Mouse (Mus musculus) thymus, postnatal 25 days (tissue): Measurements from ENCODE around the gene Svs4.
"Not testable (repeated sequence)": the region's sequence is repeated elsewhere in the genome, so short reads cannot be mapped to it uniquely, and the experiment has no call there.

Experiments
- DNase-seq: peaks from one replicate; pipeline ENCODE4 v3.0.0; 2022

Svs4 gene

DNA sequence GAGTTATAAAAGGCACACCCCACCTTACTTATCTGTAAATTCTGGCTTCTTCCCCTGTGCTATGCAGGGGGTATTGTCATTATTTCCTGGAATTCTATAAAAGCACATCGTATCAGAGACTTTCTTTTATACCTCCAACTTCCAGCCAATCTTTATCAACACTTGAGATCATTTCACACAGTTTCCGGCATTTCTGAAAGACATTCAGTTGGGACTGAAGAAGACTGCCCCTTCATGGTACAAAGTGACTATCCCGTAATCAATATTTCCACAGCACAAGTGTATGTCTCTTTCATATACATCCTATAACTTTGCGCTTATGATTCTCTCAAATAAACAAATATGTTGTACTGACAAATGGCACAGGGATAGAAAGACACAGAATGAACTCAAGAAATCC is at the start of gene Svs4:
TSS of gene Svs4 (minus strand) at position 101 of the 400 bp plus-strand sequence.
- DNase-seq: no peak

DNA sequence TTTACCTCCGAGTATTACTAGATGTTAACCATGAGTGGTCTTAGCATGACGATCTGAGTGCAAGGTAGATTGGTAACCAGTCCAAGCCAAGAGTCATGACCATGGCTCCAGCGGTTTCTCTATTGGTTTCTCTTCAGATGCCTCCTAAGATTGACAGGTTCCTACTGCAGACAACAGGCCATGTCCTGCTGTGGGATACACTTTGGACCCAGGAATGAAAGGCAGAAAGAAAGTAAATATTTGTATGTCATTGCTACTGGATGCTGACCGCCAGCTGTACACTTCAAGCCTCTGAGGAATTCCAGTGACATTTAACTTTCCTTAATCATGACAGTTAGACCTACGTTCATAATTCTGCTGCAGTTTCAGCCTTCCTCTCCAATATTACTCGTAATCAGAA is 42.7 kb upstream of the Svs4 start:
- DNase-seq: no peak

DNA sequence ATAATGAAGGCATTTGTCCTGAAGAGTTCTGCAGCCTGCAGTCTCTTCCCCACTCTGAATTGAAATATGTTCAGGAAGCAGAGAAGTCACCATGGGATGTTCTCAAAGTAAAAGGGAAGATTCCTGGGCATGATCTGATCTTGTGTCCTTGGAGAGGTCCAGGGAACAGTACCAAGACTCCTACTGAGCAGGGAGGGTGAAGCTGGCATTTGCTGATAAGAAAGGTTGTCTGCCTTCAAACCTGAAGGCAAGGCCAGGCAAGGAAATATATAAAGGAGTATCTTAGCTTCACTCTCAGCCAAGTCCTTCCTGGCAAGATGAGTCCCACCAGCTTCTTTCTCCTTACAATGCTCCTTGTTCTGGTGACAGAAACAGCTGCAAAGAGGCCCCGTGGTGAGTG is 38.2 kb upstream of the Svs4 start, which contains the start of gene Svs6:
TSS of gene Svs6 (plus strand) at position 301 of the 400 bp plus-strand sequence.
- DNase-seq: not testable (repeated sequence)

DNA sequence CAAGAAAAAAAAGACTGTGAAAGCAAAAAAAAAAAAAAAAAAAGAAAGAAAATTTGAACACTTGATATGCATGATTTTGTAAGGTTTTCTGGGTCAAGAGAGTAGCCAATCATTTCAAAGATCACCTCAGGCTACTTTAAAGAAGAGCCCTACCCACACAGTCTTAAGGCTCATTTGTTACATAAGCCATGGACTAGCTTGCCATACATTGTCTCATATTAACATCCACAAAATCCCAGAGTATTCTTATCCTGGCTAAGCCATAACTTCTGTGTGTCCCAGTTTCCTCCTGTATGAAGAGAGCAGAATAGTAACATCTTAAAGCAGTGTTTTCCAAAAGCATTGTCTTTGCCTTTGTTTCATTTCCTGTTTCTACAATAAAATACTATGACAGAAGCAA is 37.2 kb upstream of the Svs4 start:
- DNase-seq: not testable (repeated sequence)

DNA sequence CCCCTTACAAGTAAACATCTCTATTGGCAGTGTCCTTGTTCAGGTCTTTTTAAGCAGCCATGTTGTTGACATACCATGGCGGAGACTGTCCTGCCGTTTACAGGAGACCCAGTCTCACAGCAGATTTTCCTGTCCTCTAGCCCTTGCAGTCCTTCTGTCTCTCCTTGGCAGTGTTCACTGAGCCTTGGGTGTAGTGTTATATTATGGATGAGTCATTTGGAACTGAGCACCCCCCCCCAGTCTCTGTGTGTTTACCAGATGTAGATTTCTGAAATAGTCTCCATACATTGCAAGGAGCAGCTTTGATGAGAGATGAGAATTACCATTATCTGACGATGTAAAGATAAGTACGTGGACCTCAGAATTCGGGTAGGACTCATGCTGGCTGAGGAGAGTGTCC is 34.3 kb upstream of the Svs4 start:
- DNase-seq: no peak

DNA sequence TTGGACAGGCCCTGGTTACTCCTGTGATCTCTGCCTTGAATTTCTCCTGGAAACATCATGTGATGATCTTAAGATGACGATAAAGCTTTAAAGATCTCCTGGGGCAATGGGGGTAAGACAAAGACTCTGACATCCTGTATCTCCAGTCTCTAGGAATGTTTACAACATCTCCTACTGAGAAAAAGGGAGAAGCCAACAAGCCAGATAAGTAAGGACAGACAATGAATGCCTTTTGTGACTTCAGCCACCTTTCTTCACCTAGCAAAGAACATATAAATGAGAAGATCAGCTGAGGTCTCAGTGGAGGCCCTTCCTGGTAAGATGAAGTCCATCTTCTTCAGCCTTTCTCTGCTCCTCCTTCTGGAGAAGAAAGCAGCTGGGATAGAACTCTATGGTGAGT is 10.7 kb upstream of the Svs4 start, which contains the start of gene Svs3a:
TSS of gene Svs3a (plus strand) at position 301 of the 400 bp plus-strand sequence.
- not testable (repeated sequence) for DNase-seq

DNA sequence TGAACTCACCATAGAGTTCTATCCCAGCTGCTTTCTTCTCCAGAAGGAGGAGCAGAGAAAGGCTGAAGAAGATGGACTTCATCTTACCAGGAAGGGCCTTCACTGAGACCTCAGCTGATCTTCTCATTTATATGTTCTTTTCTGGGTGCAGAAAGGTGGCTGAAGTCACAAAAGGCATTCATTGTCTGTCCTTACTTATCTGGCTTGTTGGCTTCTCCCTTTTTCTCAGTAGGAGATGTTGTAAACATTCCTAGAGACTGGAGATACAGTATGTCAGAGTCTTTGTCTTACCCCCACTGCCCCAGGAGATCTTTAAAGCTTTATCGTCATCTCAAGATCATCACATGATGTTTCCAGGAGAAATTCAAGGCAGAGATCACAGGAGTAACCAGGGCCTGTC is 21.7 kb downstream of the Svs4 start, which contains the start of gene Svs3b:
TSS of gene Svs3b (minus strand) at position 101 of the 400 bp plus-strand sequence.
- DNase-seq: not testable (repeated sequence)

DNA sequence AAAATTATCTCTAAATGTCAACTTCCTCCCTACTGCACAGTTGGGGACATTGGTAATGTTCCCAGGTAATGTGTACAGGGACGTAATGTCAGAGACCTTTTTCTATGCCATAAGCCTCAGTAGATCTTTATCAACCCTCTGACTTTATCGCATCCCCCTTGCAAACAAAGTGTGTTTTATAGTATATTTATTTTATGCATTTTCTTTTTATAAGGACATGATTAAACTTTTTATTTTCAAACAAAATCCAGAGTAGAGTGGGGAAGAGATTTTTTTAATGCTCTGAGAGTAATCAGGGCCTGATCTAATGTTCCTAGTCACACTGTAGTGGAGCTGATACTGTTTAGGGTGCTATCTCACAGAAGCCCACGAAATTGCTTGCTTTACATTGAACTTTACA is 39.9 kb downstream of the Svs4 start, which contains the start of gene Svs2:
TSS of gene Svs2 (minus strand) at position 101 of the 400 bp plus-strand sequence.
- DNase-seq: no peak

DNA sequence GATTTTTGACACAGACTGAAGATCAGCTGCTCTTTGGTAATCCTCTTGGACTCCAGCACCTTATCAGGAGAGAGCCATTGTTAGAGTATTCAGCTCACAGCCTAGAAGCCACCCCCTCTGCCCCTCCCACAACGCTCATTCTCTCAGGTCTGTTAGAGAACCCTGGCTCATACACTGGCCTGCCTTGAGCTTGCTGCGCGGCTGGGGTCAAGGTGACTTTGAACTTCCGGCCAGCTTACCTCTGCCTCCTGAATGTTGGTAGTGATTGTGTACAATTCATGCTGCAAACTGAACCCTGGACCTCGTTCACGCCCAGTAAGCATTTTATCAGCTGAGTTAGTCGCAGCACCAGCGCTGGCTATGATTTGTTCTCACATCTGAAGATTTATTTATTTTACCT is 45.6 kb downstream of the Svs4 start:
- no peak for DNase-seq

DNA sequence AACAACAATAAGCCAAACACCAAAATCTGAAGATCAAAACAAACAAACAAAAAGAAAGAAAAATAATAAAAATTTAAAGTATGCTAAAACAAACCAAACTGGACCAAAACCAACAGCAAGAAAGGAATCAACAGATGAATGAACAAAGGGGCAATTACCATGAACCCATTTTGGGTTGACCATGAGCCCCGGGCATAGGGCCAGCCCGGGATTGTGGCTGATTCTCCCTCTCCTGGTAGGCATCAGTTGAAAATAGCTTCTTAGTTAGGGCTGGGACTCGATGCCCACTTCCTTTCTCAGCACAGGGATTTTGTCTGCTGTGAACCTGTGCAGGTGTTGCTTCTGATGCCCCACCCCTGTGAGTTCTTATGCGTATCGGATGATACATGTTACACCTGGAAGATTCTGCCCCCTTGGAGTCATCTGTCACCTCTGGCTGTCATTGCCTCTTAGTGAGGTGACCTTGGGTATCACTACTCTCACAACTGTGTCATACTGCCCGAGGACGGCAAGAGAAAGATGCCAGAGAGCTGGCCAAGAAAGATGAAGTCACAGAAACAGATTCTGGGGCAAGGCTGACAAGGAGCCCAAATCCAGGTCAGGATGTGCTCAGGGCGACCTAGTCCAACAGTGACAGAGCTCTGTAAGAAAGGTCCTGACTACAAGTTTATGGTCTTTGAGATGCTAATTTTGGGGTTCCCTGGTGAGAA is 49.7 kb downstream of the Svs4 start:
- no peak for DNase-seq
